Mouse (Mus musculus): ENCODE measurements around the gene Cblb. TPM values are rescaled to one million over a fixed set of nuclear protein-coding genes. Genes with fewer than 3 reads are reported as not detected.

The Cblb gene
- polyA plus RNA-seq, 1 experiment from 2014 or later: 8.1 TPM

DNA sequence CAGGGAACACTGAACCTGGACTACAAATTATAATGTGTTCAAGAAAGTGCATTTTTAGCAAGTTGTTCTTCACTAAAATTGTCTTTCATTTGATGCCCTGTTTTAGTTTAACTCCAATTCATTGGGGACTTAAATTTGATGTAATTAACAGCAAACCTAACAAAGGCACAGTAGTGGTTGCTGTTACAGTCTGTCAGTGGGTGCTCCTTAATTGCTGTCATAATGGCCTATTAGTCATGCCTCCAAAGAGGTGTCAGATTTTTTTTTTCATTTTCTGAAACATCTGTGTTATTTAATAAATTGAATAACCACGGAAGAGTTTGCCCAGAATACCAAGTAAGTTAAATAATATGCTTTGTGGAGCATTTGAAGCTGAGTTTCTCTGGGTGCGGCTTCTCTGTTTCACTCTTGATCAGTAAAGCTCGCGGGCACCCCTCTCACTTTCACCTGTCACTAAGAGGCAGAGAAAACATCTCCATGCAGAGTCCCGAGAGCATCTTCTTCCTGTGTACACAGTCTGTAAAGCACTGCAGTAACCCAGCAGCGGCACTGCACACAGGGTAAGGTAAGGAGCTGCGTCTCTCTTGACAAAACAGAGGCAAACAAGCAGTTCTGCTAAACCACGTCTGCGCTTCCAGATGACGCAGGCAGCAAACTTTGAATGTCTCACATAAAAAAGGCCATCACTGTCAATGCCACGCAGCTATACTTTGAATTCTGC lies 116.1 kb downstream of the Cblb start:
- ATAC-seq (ENCODE audit: insufficient read depth, low FRiP score, low read depth): no peak
- H3K4me2 ChIP-seq: no peak overlapping the region
- H3K9ac ChIP-seq: no peak overlapping the region
- no peak overlapping the region for H3K4me3 ChIP-seq (replicated peaks)
- H3K4me1 ChIP-seq: no peaks in the 10 kb centered on the region
- WGBS: 88% methylated on average over 11 of the region's 11 CpGs
- H3K36me3 ChIP-seq: peaks cover 8% of the 10 kb centered on the region; the same call in 1 of the 2 replicates
- H3K27me3 ChIP-seq (replicated peaks): no peaks in the 10 kb centered on the region
- H3K9me3 ChIP-seq: no peaks in the 10 kb centered on the region
- no peak overlapping the region for H3K27ac ChIP-seq

DNA sequence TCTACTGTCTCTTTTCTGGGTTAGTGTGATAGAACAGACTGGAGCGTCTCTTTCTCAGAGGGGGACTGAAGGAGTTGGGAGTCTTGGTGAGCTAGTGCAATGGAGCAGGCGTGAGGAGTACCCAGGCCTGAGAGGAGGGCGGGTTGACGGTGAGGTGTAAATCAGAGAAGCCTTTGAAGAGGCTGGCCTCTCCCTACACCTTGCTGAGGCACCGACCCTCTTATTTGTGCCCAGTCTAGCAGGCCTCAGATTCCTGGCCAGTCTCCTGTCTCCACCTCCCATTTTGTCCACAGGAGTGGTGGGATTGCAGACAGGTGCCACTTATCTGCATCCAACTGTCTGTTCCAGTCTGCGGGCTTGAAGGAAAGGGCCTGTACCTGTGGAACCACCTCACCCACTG lies 117.0 kb downstream of the Cblb start:
- Histone ChIP-seq H3K9ac (no peak overlapping the region), H3K4me3 (replicated peaks) (no peak overlapping the region), H3K27me3 (replicated peaks) (no peaks in the 10 kb centered on the region), H3K4me1 (no peaks in the 10 kb centered on the region), H3K9me3 (no peaks in the 10 kb centered on the region), H3K4me2 (no peak overlapping the region), H3K27ac (no peak overlapping the region), H3K36me3 (peaks cover 4% of the 10 kb centered on the region; the same call in 1 of the 2 replicates)
- WGBS: 79% methylated on average over 6 of the region's 6 CpGs
- no peak for ATAC-seq (ENCODE audit: insufficient read depth, low FRiP score, low read depth)

DNA sequence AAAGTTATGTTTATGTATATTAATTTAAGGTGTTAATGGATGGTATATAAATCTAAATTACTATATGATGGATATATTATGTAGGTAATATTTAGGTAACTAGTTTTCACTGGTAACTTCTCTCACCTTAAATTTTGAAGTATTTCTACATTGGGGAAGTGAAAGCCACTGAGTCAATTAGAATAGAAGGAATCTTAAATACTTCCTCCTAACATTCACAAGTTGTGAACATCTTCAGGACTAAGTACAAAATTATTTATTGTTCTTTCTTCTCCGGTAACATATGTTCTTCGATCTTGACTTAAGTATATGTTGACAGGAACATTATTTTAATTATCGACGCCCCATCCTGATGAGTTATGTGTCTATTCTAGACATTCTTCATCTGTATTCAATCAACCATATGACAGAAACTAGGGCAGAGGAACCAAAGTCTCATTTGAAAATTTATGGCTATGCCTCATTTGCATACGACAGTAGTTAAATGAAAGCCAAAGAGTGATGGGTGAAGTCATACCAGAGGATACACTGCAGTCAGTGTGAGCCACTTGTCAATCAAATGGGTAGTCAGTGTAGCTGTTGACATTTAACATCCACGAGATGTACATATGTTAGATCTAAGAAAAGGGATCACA lies 118.2 kb downstream of the Cblb start:
- H3K9ac ChIP-seq: no peak overlapping the region
- WGBS: 84% methylated on average over 6 of the region's 6 CpGs
- H3K27me3 ChIP-seq (replicated peaks): no peaks in the 10 kb centered on the region
- H3K4me2 ChIP-seq: no peak overlapping the region
- no peak for ATAC-seq (ENCODE audit: insufficient read depth, low FRiP score, low read depth)
- H3K27ac ChIP-seq: no peak overlapping the region
- H3K36me3 ChIP-seq: peaks cover 2% of the 10 kb centered on the region; the same call in 1 of the 2 replicates
- no peaks in the 10 kb centered on the region for H3K9me3 ChIP-seq
- no peak overlapping the region for H3K4me3 ChIP-seq (replicated peaks)
- no peaks in the 10 kb centered on the region for H3K4me1 ChIP-seq

DNA sequence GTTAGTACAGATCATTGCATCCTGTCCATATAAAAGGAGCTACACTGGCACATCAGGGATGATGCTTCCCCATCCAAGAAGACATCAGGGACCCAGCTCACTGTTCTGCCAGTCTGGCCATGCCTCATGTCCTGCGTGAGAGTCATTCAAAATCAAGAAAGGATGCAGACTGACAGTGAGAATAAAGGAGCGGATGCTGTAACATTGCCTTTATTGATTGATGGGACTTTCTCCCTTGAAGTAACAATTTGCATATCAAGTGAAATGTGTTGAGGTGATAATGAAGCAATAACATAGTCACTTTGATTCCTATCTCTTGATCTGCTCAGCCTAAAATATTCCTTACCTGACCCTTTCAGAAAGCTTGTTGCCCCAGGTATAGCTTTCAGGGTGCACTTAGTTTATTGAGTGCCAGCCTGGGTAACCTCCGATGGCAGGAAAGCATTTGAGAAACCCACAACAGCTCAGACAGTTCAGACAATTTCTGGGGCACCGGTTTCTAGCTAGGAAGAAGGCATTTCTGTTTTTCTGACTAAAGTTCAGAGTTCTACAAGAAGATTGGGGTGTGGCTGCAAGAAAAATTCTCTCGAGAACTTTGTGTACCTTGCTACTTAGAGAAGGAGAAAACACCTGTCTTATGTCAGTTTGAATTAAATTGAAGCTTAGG lies 124.1 kb downstream of the Cblb start:
- 80% methylated on average over 5 of the region's 5 CpGs for WGBS
- Histone ChIP-seq H3K27me3 (replicated peaks) (no peaks in the 10 kb centered on the region), H3K36me3 (peaks cover 2% of the 10 kb centered on the region; the same call in 1 of the 2 replicates), H3K9ac (no peak overlapping the region), H3K9me3 (no peaks in the 10 kb centered on the region), H3K4me3 (replicated peaks) (no peak overlapping the region), H3K4me2 (no peak overlapping the region), H3K4me1 (no peaks in the 10 kb centered on the region), H3K27ac (no peak overlapping the region)
- no peak for ATAC-seq (ENCODE audit: insufficient read depth, low FRiP score, low read depth)

DNA sequence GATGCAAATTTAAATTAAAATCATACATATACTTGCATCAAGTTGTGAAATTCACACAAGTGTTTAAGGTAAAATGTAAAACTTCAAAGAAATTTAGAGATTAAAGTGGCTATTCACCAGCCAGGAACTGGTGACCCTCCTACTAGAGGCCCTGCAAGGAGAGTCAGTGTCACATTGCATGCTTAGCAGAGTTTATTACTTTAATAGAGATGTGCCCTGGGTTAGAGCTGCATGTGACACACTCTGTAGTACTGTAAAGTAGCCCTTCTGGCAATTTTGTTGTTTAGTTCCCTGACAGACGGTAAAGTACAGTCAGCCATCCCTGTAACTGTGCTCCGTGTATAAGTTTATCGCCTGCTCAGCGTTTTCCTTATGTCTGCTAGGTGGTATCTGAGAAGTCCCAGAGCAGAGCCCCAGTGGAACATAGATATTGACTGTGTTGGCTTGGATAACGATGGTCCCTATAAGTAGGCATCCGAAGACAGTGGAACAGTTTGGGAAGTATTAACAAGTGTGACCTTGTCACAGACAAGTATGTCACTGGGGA lies 129.0 kb downstream of the Cblb start:
- Histone ChIP-seq H3K9me3 (no peaks in the 10 kb centered on the region), H3K4me1 (no peaks in the 10 kb centered on the region), H3K9ac (no peak overlapping the region), H3K36me3 (no peaks in the 10 kb centered on the region), H3K4me3 (replicated peaks) (no peak overlapping the region), H3K4me2 (no peak overlapping the region), H3K27me3 (replicated peaks) (no peaks in the 10 kb centered on the region), H3K27ac (no peak overlapping the region)
- 87% methylated on average over 6 of the region's 6 CpGs for WGBS
- ATAC-seq (ENCODE audit: insufficient read depth, low FRiP score, low read depth): no peak

DNA sequence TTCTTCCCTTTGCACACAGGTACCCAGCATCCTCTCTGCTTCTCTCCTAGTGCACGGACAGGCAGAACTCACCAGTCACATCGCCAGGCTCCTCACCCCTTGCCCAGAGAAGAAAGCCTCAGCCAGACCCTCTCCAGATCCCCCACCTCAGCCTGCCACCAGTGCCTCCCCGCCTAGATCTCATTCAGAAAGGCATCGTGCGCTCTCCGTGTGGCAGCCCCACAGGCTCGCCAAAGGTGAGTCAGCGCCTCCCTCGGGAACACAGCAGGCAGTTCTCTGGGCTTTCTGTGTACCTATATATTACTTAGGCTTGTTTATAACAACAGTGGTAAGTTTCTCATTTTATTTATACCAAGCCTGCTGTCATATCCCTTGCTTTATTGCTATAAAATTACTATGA lies 133.2 kb downstream of the Cblb start:
- no peak for ATAC-seq (ENCODE audit: insufficient read depth, low FRiP score, low read depth)
- no peak overlapping the region for H3K9ac ChIP-seq
- H3K36me3 ChIP-seq: 0 out of 2 replicates have a peak, but pooled peaks cover 9% of the 10 kb centered on the region
- H3K27ac ChIP-seq: no peak overlapping the region
- no peaks in the 10 kb centered on the region for H3K9me3 ChIP-seq
- no peaks in the 10 kb centered on the region for H3K27me3 ChIP-seq (replicated peaks)
- no peak overlapping the region for H3K4me2 ChIP-seq
- no peaks in the 10 kb centered on the region for H3K4me1 ChIP-seq
- 85% methylated on average over 9 of the region's 9 CpGs for WGBS
- no peak overlapping the region for H3K4me3 ChIP-seq (replicated peaks)

DNA sequence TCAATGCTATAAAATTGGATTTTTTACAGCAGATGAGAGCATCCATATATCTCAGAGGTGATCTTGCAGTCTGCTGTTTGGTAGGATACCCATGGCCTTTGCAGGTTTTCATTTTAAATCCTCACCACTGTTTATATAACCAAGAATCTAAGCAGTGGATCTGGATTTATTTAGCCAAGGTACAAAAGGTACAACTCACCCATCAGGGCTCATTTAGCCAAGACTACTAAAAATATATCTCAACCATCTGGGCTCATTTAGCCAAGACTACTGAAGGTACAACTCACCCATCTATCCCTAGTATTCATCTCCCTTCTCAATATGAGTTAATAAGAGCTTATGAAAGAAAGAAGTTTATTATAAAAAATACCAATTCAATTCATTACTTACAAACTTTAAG lies 142.2 kb downstream of the Cblb start:
- ATAC-seq (ENCODE audit: insufficient read depth, low FRiP score, low read depth): no peak
- Histone ChIP-seq H3K9ac (no peak overlapping the region), H3K27me3 (replicated peaks) (no peaks in the 10 kb centered on the region), H3K9me3 (no peaks in the 10 kb centered on the region), H3K36me3 (peaks cover 10% of the 10 kb centered on the region; the same call in 1 of the 2 replicates), H3K27ac (no peak overlapping the region), H3K4me1 (no peaks in the 10 kb centered on the region), H3K4me3 (replicated peaks) (no peak overlapping the region), H3K4me2 (no peak overlapping the region)

DNA sequence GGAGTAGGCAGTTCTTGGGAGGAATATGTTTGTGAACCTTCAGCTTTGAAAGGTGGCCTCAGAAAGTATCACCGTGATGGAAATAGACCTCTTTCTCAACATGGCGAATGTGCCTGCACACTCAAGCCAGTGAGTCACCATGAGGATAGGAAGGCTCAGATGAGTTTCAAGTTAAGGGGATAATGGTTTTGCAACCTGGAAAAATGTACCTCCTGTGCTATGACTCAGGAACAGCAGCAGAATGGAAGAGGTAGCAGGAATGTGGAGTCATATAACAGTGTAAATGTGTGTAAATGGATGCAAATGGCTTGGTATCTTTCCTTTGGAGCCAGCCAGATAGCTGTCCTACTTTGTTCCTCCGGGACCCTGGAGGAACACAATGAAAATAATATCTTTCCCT lies 148.8 kb downstream of the Cblb start:
- no peak for ATAC-seq (ENCODE audit: insufficient read depth, low FRiP score, low read depth)
- no peaks in the 10 kb centered on the region for H3K27me3 ChIP-seq (replicated peaks)

DNA sequence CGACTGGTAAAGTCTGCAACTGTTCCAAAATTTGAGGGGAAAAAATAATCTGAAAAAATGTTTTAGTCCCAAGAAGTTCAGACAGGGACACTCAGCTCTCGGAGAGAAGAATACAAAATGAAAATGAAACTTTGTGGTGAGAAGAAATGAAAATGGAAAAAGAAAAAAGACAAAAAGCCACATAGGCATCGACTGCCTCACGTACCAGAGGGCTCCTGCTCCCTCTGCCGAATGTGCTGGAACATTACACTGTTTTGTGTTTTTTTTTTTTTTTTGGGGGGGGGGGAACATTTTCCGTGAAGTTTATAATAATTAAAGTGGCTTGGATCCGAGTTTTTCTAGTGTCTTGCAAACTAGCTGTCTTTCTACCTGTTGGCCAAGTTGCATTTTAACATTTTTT lies 151.0 kb downstream of the Cblb start:
- H3K4me2 ChIP-seq: no peak overlapping the region
- no peak for ATAC-seq (ENCODE audit: insufficient read depth, low FRiP score, low read depth)

More for the DNA sequence above, 148.8 kb downstream of the Cblb start:
- Histone ChIP-seq H3K9ac (no peak overlapping the region), H3K9me3 (no peaks in the 10 kb centered on the region), H3K4me2 (no peak overlapping the region), H3K36me3 (peaks cover 3% of the 10 kb centered on the region; the same call in 1 of the 2 replicates), H3K27ac (no peak overlapping the region), H3K4me3 (replicated peaks) (no peak overlapping the region), H3K4me1 (no peaks in the 10 kb centered on the region)
- 87% methylated on average over 3 of the region's 3 CpGs for WGBS

DNA sequence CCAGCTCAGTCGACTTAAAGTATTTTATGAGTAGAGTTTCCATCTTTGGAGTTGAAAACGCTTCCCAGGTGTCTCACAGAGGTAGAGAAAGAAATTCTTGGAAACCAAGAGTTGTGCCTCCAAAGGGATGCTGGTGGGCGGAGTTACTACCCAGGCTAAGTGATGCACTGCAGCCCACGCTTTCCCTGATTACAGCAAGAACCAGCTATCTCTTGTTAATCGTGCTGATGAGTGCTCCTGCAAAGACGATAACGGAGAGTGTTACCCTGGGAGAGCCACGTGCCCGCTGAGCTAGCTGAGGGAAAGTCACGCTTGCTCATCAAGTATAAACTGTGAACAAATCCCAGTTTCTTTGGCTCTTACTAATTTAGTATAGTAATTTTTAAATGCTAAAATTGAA lies 153.3 kb downstream of the Cblb start:
- H3K4me2 ChIP-seq: no peak overlapping the region
- H3K4me3 ChIP-seq (replicated peaks): no peak overlapping the region
- H3K36me3 ChIP-seq: peaks cover 3% of the 10 kb centered on the region; the same call in 1 of the 2 replicates
- no peaks in the 10 kb centered on the region for H3K4me1 ChIP-seq
- WGBS: 83% methylated on average over 10 of the region's 10 CpGs
- no peak for ATAC-seq (ENCODE audit: insufficient read depth, low FRiP score, low read depth)
- no peaks in the 10 kb centered on the region for H3K27me3 ChIP-seq (replicated peaks)
- no peaks in the 10 kb centered on the region for H3K9me3 ChIP-seq
- H3K27ac ChIP-seq: no peak overlapping the region
- H3K9ac ChIP-seq: no peak overlapping the region

More for the DNA sequence above, 151.0 kb downstream of the Cblb start:
- no peaks in the 10 kb centered on the region for H3K27me3 ChIP-seq (replicated peaks)
- no peaks in the 10 kb centered on the region for H3K4me1 ChIP-seq
- H3K36me3 ChIP-seq: no peaks in the 10 kb centered on the region
- H3K27ac ChIP-seq: no peak overlapping the region
- H3K9me3 ChIP-seq: no peaks in the 10 kb centered on the region
- WGBS: 78% methylated on average over 7 of the region's 7 CpGs
- H3K4me3 ChIP-seq (replicated peaks): no peak overlapping the region
- no peak overlapping the region for H3K9ac ChIP-seq

DNA sequence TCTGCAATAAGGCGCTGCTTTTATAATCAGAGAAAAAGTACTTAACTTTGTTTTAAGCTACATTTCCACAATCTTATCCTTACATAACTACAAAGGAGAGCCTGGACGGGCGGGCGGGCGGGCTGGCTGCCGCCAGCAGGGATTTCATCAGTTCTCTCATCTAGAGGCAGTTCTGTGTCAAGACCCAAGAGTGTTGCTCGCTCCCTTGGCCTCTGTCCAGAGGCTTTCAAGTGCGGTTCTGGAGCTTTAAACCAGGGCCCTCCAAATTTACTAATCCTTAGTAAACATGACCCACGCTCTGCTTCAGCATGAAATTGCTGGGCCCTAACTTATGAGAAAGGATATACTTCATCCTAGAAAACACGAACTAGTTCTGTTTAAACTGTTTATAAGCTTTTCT lies 155.7 kb downstream of the Cblb start:
- Histone ChIP-seq H3K27me3 (replicated peaks) (no peaks in the 10 kb centered on the region), H3K4me2 (no peak overlapping the region), H3K9me3 (no peaks in the 10 kb centered on the region), H3K4me3 (replicated peaks) (no peak overlapping the region), H3K36me3 (peaks cover 3% of the 10 kb centered on the region; the same call in 1 of the 2 replicates), H3K27ac (no peak overlapping the region), H3K4me1 (no peaks in the 10 kb centered on the region), H3K9ac (no peak overlapping the region)
- 32% methylated on average over 10 of the region's 10 CpGs for WGBS
- no peak for ATAC-seq (ENCODE audit: insufficient read depth, low FRiP score, low read depth)

DNA sequence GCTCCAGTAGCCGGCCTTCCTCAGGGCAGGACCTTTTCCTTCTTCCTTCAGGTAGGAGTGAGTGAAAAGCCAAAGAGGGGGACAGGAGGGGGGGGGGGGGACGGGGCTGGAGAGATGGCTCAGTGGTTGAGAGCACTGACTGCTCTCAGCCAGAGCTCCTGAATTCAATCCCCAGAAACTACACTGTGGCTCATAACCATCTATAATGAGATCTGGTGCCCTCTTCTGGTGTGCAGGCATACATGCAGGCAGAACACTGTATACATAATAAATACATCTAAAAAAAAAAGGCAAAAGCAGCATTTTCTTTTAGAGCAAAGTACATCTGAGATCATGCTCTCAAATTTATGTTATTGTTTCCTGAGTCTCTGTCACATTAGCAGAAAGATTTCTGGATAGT lies 158.1 kb downstream of the Cblb start:
- Histone ChIP-seq H3K4me3 (replicated peaks) (no peak overlapping the region), H3K27me3 (replicated peaks) (no peaks in the 10 kb centered on the region), H3K9ac (no peak overlapping the region), H3K27ac (no peak overlapping the region), H3K36me3 (peaks cover 3% of the 10 kb centered on the region; the same call in 1 of the 2 replicates), H3K9me3 (no peaks in the 10 kb centered on the region), H3K4me2 (no peak overlapping the region), H3K4me1 (no peaks in the 10 kb centered on the region)
- 67% methylated on average over 2 of the region's 2 CpGs for WGBS
- ATAC-seq (ENCODE audit: insufficient read depth, low FRiP score, low read depth): no peak

Data from stomach, embryonic 15.5 days (tissue).